7 mouse cellular contexts compared by ENCODE assay signal in genomic region chr7:34911919-34912897, GRCm38 (mm10). TPM values are rescaled to one million over a fixed set of nuclear protein-coding genes. Genes with fewer than 3 reads are reported as not detected.
DNase-seq lines count a peak whose midpoint lies in the region; ATAC-seq lines count a peak whose summit lies in the region.

Pepd (plus strand) TSS chr7:34912379.

- H3K36me3 ChIP-seq in intestine, embryonic 14.5 days (ENCODE audit: control insufficient read depth, insufficient read depth, low read length), result no peaks in the 10 kb centered on the region
- H3K36me3 ChIP-seq in midbrain, embryonic 11.5 days (ENCODE audit: control insufficient read depth, insufficient read depth, low read length), result no peaks in the 10 kb centered on the region

- no peaks in the 10 kb centered on the region for H3K9me3 ChIP-seq in intestine, embryonic 14.5 days (ENCODE audit: control insufficient read depth, low read length)
- peaks cover 3% of the 10 kb centered on the region; the same call in 1 of the 2 replicates for H3K9me3 ChIP-seq in midbrain, embryonic 11.5 days (ENCODE audit: control insufficient read depth, low read length)

- peak within 1 kb of the TSS; percentile 43; the same call in 1 of the 2 replicates for H3K27ac ChIP-seq in intestine, embryonic 14.5 days (ENCODE audit: low read depth)
- no peak within 1 kb of the TSS for H3K27ac ChIP-seq in midbrain, embryonic 11.5 days (ENCODE audit: low read depth, low read length)

- peak; percentile 94 for ATAC-seq in intestine, embryonic 14.5 days (replicated peaks; ENCODE audit: low FRiP score, low TSS enrichment, low read depth)
- ATAC-seq in midbrain, embryonic 11.5 days (ENCODE audit: low FRiP score), result peak; percentile 95

- peak within 1 kb of the TSS; percentile 91 for H3K4me2 ChIP-seq in intestine, embryonic 14.5 days (ENCODE audit: low read length)
- H3K4me2 ChIP-seq in midbrain, embryonic 11.5 days, result peak within 1 kb of the TSS; percentile 78

- H3K9ac ChIP-seq in intestine, embryonic 14.5 days (ENCODE audit: low read length), result peak within 1 kb of the TSS; percentile 77
- peak within 1 kb of the TSS; percentile 71 for H3K9ac ChIP-seq in midbrain, embryonic 11.5 days (ENCODE audit: low read length)

- no peaks in the 10 kb centered on the region for H3K27me3 ChIP-seq in intestine, embryonic 14.5 days (replicated peaks; ENCODE audit: control insufficient read depth, insufficient read depth, low read length)
- H3K27me3 ChIP-seq in midbrain, embryonic 11.5 days (ENCODE audit: control insufficient read depth, insufficient read depth, low read length), result no peaks in the 10 kb centered on the region

- DNase-seq in adrenal gland, adult 2 months, result peak; percentile 90
- DNase-seq in embryo, embryonic 11 days, result peak; percentile 97
- DNase-seq in gastrocnemius, postnatal 25 days, result peak; percentile 90
- peak; percentile 95 for DNase-seq in intestine, embryonic 14.5 days (ENCODE audit: low spot score)
- peak; percentile 75 to 84 for DNase-seq in left cerebral cortex, postnatal 36 days (ENCODE audit: low spot score in 2 of 2)
- DNase-seq in midbrain, embryonic 11.5 days (ENCODE audit: low spot score, missing footprints), result peak; percentile 98
- peak; percentile 88 for DNase-seq in skeletal muscle tissue, adult 2 months (ENCODE audit: low read depth, low spot score)

- H3K4me1 ChIP-seq in intestine, embryonic 14.5 days (replicated peaks; ENCODE audit: control insufficient read depth, insufficient read depth, low read length), result peaks cover 7% of the 10 kb centered on the region
- H3K4me1 ChIP-seq in midbrain, embryonic 11.5 days (ENCODE audit: control insufficient read depth, insufficient read depth, low read length), result peaks cover 15% of the 10 kb centered on the region

- intact Hi-C loops in left cerebral cortex, postnatal 36 days (cut with DNase I), result loop anchor here (10.0 kb wide), 1 partner anchor 237 kb away; no protein-coding TSS in a partner anchor

- WGBS in intestine, embryonic 14.5 days, result 5% methylated on average over 44 of the region's 44 CpGs
- WGBS in midbrain, embryonic 11.5 days, result 6% methylated on average over 43 of the region's 44 CpGs

- peak within 1 kb of the TSS; percentile 90 for H3K4me3 ChIP-seq in intestine, embryonic 14.5 days (ENCODE audit: low read depth, low read length)
- peak within 1 kb of the TSS; percentile 76 for H3K4me3 ChIP-seq in midbrain, embryonic 11.5 days (ENCODE audit: low read depth, low read length)

RNA-seq across cellular contexts. Expression of gene Pepd, which starts in this region (rescaled TPM):
- 100 to 1,000 TPM; 112 to 141 TPM for total RNA-seq in adrenal gland, adult 2 months (2021)
- polyA plus RNA-seq in adrenal gland, adult 2 months (2012; rRNA removed), result 86.4 and 144 TPM in 2 replicates
- total RNA-seq in gastrocnemius, postnatal 25 days (2021), result 10 to 100 TPM; 26.0 to 27.1 TPM
- 80.3 and 80.7 TPM in 2 replicates for polyA plus RNA-seq in intestine, embryonic 14.5 days (2014; fragmentation: Nextera tagmentation; extraction: Ambion mirVana)
- 10 to 100 TPM; 29.5 to 31.3 TPM for total RNA-seq in left cerebral cortex, postnatal 36 days (2021)
- polyA plus RNA-seq in midbrain, embryonic 11.5 days (2014; fragmentation: Nextera tagmentation; extraction: Ambion mirVana), result 64.9 and 67.3 TPM in 2 replicates
